Mouse (Mus musculus) intestine, postnatal 0 days (tissue): ENCODE measurements at regions not wholly inside any gene's neighbourhood (a gene's known extent, or its start where the extent isn't known, plus 50 kb on each side); places are given as distances from the start of the nearest gene placed in this dataset.

Source experiments
- ATAC-seq: fragments of 200-750 bp; cut with Nextera tagmentation; 2 replicates; pipeline ENCODE4 v1.8.0; 2017; ENCODE audit warnings: mild to moderate bottlenecking, moderate TSS enrichment, moderate library complexity
- H3K27ac ChIP-seq: fragments of 300-500 bp; sonication (generic); 2 replicates; pipeline ENCODE4 v1.5.1; 2014; ENCODE audit warnings: mild to moderate bottlenecking, low read depth, low read length, moderate library complexity
- H3K27me3 ChIP-seq: fragments of 300-500 bp; sonication (generic); replicated peaks from 2 replicates; pipeline ENCODE4 v1.6.1; 2014; ENCODE audit warnings: low read length, mixed read lengths; ENCODE audit not compliant: control insufficient read depth, insufficient read depth
- H3K36me3 ChIP-seq: fragments of 300-500 bp; sonication (generic); 2 replicates; pipeline ENCODE4 v1.6.1; 2014; ENCODE audit warnings: mild to moderate bottlenecking, moderate library complexity; ENCODE audit not compliant: control insufficient read depth, insufficient read depth
- H3K4me1 ChIP-seq: fragments of 300-500 bp; sonication (generic); replicated peaks from 2 replicates; pipeline ENCODE4 v1.6.1; 2014; ENCODE audit warnings: antibody characterized with exemption, low read length, mixed read lengths; ENCODE audit not compliant: control insufficient read depth, insufficient read depth
- H3K4me2 ChIP-seq: fragments of 300-500 bp; sonication (generic); replicated peaks from 2 replicates; pipeline ENCODE4 v1.6.1; 2014; ENCODE audit warnings: low read depth, mild to moderate bottlenecking, moderate library complexity
- H3K4me3 ChIP-seq: fragments of 300-500 bp; sonication (generic); 2 replicates; pipeline ENCODE4 v1.5.1; 2014; ENCODE audit warnings: low read depth, low read length
- H3K9ac ChIP-seq: fragments of 300-500 bp; sonication (generic); 2 replicates; pipeline ENCODE4 v1.6.1; 2014; ENCODE audit warnings: mild to moderate bottlenecking, low read depth, low read length
- H3K9me3 ChIP-seq: fragments of 300-500 bp; sonication (generic); 2 replicates; pipeline ENCODE4 v1.6.1; 2016; ENCODE audit warnings: mixed run types; ENCODE audit not compliant: control insufficient read depth
- CTCF ChIP-seq: sonication (generic); IDR thresholded peaks from 2 replicates; pipeline ENCODE4 v1.5.1; 2016; ENCODE audit warnings: low read depth, mild to moderate bottlenecking, control low read depth, antibody characterized with exemption, moderate library complexity
- WGBS: fragments of 180-500 bp; shearing (Covaris S2); extraction: QIAGEN DNeasy Blood & Tissue Kit; methylation state at CpG from one replicate; pipeline ENCODE4 v1.1.7; 2014; 5-methylcytosine and 5-hydroxymethylcytosine counted together

DNA sequence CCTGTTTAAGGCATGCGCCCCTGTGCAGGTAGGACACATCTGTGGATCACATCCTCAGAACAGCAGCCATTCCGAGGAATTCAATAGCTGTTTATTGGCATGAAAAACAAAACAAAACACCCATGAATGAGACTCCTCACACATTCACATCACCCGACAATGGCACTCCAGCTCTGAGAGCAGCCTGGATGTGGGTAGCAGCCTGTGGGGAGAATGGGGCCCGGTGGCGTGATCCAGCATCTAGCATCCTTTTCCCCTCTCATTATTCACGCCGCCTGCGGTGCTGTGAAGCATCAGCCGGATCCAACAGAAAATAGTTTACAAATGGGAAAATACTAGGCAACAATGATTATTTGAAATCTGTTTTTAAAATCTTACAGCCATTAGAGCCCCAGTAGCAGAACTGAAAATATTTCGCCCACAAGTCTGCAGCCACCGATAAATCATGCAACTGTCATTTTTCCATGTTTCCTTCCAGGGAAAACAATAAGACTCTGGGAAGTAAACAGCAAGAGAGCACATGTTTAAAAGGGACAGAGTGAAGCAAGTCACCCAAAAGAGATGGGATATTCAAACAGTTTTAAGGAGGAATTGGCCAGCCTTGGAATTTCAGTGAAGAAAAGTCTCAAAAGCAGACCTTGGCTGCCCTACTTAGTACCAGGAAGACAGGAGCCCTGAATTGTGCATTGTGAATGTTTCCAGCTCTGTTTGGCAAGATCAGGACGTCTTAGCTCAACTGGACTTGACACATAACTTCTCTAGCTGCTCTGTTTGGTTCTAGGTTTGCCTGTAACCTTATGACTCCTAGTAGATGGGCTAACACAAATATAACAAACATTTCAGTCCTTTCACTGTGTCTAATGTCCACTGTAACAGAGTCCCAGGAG is 50.2 kb upstream of the Arntl start:
- 78% methylated on average over 12 of the region's 12 CpGs for WGBS
- H3K27ac ChIP-seq, result no peak overlapping the region

More for the DNA sequence above, 50.2 kb upstream of the Arntl start:
- no peak overlapping the region for H3K9ac ChIP-seq
- TF ChIP-seq CTCF, result no peak
- no peaks in the 10 kb centered on the region for H3K9me3 ChIP-seq
- no peaks in the 10 kb centered on the region for H3K4me1 ChIP-seq
- H3K27me3 ChIP-seq, result no peaks in the 10 kb centered on the region
- H3K36me3 ChIP-seq, result no peaks in the 10 kb centered on the region
- ATAC-seq, result no peak
- no peak overlapping the region for H3K4me3 ChIP-seq
- no peak overlapping the region for H3K4me2 ChIP-seq
